Mouse (Mus musculus): ENCODE data around the gene Scube2.

DNA sequence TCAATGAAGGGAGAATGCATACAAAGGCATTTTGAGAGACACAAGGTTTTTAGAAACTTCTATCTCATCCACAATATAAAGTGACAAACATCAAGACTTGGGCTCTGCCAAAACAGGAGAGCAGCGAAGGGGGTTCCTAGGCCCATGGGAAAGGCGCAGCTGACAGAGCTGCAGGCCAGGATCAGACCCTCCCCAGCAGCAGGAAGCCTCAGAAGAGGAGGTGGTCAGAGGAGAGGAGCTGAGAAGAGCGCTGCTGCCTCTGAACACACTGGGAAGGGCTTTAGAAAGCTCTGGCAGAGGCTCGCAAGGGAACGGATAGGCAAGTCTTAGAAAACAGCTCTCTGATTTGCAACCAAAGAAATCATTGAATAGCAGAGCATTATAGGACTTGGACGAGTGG, 24.4 kb downstream of the Scube2 start:
- no peak for TF ChIP-seq HCFC1 (IDR thresholded peaks at IDR 0.05; ENCODE audit: low read depth, low read length)
- no peak for TF ChIP-seq ZNF384 (IDR thresholded peaks at IDR 0.05; ENCODE audit: low read depth, low read length)
- TF ChIP-seq SIN3A (IDR thresholded peaks at IDR 0.05; ENCODE audit: low read length), result no peak
